Mouse (Mus musculus): Measurements from ENCODE around the gene Fam19a2.

The Fam19a2 gene

GRCm38 (mm10) chr10:123645568-123645967 lies 381.8 kb downstream of the Fam19a2 start:
- in situ Hi-C loops (cut with MboI; ENCODE audit: low pct_unique_long_range_greater_than_20kb in 1 of 2, low sequenced_read_pairs in 2 of 2, unreplicated experiment in 1 of 2) = no loop called here

GRCm38 (mm10) chr10:123671208-123671607 lies 407.4 kb downstream of the Fam19a2 start:
- in situ Hi-C loops (cut with MboI; ENCODE audit: low pct_unique_long_range_greater_than_20kb in 1 of 2, low sequenced_read_pairs in 2 of 2, unreplicated experiment in 1 of 2) = no loop called here

DNA sequence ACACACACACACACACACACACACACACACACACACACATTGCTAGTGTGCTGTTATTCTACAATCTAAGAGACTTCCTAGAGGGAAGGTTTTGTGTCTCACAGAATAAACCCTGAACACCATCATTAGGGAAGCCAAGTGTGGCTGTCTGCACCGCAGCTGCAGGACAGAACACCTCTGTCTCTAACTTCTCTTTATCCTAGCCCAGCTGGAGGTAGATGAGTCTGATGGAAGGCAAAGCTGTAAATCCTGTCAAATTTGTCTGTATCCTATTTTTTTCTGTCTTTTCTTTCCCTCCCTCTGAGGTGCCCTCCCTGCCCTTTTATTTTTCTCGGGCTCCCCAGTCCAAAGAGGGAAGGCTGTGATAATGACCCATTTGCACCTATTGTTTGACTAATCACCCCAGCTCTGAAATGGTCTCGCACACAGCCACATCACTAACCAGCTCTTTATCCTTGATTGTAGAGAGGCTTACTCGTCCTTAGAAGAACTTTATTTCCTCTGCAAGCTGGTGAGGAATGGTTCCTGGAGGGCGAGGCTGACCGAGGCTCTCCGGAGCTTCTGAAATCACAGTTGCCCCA lies 414.6 kb downstream of the Fam19a2 start:
- in situ Hi-C loops (cut with MboI; ENCODE audit: low pct_unique_long_range_greater_than_20kb in 1 of 2, low sequenced_read_pairs in 2 of 2, unreplicated experiment in 1 of 2) = no loop called here

GRCm38 (mm10) chr10:123682718-123683255 lies 419.0 kb downstream of the Fam19a2 start:
- in situ Hi-C loops (cut with MboI; ENCODE audit: low pct_unique_long_range_greater_than_20kb in 1 of 2, low sequenced_read_pairs in 2 of 2, unreplicated experiment in 1 of 2) = no loop called here

GRCm38 (mm10) chr10:123692186-123692925 lies 428.6 kb downstream of the Fam19a2 start:
- in situ Hi-C loops (cut with MboI; ENCODE audit: low pct_unique_long_range_greater_than_20kb in 1 of 2, low sequenced_read_pairs in 2 of 2, unreplicated experiment in 1 of 2) = no loop called here

GRCm38 (mm10) chr10:123692926-123693224 lies 429.1 kb downstream of the Fam19a2 start:
- in situ Hi-C loops (cut with MboI; ENCODE audit: low pct_unique_long_range_greater_than_20kb in 1 of 2, low sequenced_read_pairs in 2 of 2, unreplicated experiment in 1 of 2) = no loop called here

DNA sequence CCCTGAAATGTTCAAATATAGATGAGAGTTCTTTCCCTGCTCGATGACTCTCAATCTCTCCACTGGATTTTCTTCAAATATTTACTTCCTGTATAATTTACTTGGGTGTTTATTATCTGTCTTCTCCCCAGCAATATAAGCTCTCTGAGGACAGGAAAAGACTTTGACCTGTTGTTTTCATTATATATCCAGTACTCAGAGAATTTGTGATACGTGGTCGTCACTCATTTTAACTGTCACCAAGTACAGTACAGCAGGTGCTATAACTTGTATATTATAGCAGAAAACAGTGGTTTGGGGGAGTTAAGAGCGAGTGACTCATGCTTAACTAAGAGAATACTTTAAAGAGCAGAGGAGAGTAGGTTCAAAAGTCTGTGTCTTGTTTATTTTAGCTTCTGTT lies 438.8 kb downstream of the Fam19a2 start:
- in situ Hi-C loops (cut with MboI; ENCODE audit: low pct_unique_long_range_greater_than_20kb in 1 of 2, low sequenced_read_pairs in 2 of 2, unreplicated experiment in 1 of 2) = no loop called here

- in situ Hi-C loops (cut with MboI; ENCODE audit: low pct_unique_long_range_greater_than_20kb in 1 of 2, low sequenced_read_pairs in 2 of 2, unreplicated experiment in 1 of 2) = no loop called here
Measured at GRCm38 (mm10) chr10:123707026-123707425, 443.2 kb downstream of the Fam19a2 start.

DNA sequence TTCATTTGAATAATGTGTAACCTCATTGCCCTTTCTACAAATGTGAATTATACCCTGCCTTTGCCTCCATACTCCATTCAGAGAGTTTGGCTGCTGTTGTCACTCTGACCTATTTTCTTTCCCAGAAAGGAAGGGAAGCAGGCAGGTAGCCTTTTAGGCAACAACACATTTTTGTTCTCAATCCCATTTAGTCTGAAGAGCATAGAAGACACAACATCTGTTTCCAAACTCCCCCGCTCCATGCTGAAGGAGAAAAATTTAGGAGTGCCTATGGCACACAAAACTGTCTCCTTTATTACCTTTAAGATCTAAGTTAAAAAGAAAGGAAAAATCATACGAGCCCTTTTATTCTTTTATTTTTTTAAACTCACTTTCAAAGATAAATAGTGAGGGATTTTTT lies 446.9 kb downstream of the Fam19a2 start:
- in situ Hi-C loops (cut with MboI; ENCODE audit: low pct_unique_long_range_greater_than_20kb in 1 of 2, low sequenced_read_pairs in 2 of 2, unreplicated experiment in 1 of 2) = no loop called here

DNA sequence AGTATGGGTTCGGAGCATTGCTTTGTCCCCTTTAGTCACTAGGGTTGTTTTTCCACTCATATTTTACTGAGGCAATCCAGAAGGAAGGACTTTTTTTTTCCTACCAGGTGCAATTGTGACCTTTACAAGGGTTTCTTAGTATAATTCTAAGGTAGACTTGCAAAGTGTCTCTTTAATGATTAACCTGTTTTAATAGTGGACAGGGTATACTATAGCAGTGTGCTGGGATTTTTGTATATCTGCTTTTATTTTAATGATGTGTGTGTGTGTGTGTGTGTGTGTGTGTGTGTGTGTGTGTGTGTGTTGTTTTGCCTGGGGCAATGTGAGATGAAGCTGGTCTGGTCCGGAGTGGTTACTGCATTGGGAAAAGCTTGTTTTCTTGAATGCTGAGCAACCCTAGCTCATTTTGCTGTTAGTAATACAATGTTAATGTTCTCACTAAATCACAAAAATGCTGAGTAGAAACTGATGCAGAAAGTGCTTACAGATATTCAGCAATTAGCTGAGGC lies 458.2 kb downstream of the Fam19a2 start:
- in situ Hi-C loops (cut with MboI; ENCODE audit: low pct_unique_long_range_greater_than_20kb in 1 of 2, low sequenced_read_pairs in 2 of 2, unreplicated experiment in 1 of 2) = no loop called here

DNA sequence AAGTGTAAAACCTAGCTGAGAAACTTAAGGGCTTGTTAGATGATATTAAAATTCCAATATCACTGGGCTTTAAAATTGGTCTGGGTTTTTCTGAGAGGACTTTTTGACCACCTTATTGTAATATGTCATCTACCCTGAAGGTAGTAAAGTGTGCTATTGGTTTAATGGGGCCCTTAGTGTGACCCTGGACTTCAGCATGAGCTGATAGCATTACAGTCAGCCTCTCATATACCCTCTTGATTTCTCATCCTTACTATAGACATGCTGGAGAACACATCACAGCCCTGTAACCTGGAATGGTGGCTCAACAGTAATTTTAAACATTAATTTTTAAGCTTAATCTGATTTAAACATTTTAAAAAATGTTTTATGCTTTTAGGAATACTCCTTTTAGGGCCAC lies 459.8 kb downstream of the Fam19a2 start:
- in situ Hi-C loops (cut with MboI; ENCODE audit: low pct_unique_long_range_greater_than_20kb in 1 of 2, low sequenced_read_pairs in 2 of 2, unreplicated experiment in 1 of 2) = no loop called here

DNA sequence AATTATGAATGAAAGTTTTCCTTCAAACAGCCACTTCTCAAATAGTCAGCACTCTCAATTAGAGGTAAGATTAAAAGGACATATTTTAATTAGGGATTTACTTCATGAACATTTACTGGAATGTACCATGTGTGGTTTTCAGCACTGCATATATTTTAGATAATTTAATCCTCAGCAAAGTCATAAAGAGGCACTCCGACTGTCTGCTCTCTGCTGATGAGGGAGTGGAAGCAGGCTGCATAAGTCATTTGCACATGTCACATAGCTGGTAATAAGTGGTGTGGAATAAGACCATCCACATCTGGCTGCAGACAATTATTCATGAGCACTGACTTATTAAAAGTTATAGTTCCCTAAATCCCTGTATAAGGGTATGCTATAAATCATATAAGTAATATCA lies 484.5 kb downstream of the Fam19a2 start:
- in situ Hi-C loops (cut with MboI; ENCODE audit: low pct_unique_long_range_greater_than_20kb in 1 of 2, low sequenced_read_pairs in 2 of 2, unreplicated experiment in 1 of 2) = no loop called here

DNA sequence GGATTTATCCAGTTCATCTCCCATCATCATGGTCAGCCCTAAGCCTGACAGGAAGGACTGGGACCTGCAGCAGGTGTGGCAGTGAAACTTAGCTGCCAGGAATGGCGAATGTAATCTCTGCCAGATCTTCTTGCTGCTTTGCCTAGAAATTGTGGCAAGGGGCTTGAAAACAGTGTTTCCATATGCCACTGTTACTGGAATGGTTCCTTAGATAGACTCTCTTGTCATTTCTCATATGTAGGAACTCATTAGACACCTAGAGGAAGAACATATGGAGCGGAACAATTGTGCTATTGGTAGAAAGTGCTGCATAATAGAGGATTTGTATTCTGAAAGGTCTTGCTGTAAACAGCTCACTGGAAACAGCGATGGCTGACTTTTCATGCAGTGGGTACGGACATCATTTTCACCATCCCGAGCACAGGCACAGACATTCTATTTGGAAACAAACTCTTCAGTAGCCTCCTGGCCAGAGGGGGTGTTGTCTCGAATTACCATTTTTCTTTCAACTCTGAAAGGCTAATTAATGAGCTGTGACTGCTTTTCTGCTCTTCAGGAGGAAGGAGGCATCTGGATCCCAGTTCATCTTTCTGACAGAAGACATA lies 488.0 kb downstream of the Fam19a2 start:
- in situ Hi-C loops (cut with MboI; ENCODE audit: low pct_unique_long_range_greater_than_20kb in 1 of 2, low sequenced_read_pairs in 2 of 2, unreplicated experiment in 1 of 2) = no loop called here

- in situ Hi-C loops (cut with MboI; ENCODE audit: low pct_unique_long_range_greater_than_20kb in 1 of 2, low sequenced_read_pairs in 2 of 2, unreplicated experiment in 1 of 2) = no loop called here
Measured at GRCm38 (mm10) chr10:123752755-123753154, 489.0 kb downstream of the Fam19a2 start.

GRCm38 (mm10) chr10:123753996-123754395 lies 490.2 kb downstream of the Fam19a2 start:
- in situ Hi-C loops (cut with MboI; ENCODE audit: low pct_unique_long_range_greater_than_20kb in 1 of 2, low sequenced_read_pairs in 2 of 2, unreplicated experiment in 1 of 2) = no loop called here

GRCm38 (mm10) chr10:123789374-123789773 lies 525.6 kb downstream of the Fam19a2 start:
- in situ Hi-C loops (cut with MboI; ENCODE audit: low pct_unique_long_range_greater_than_20kb in 1 of 2, low sequenced_read_pairs in 2 of 2, unreplicated experiment in 1 of 2) = no loop called here

Measured in mouse embryonic stem cell (cell line).